Comparison of ENCODE assay signal across 8 mouse cellular contexts in the genomic region with DNA sequence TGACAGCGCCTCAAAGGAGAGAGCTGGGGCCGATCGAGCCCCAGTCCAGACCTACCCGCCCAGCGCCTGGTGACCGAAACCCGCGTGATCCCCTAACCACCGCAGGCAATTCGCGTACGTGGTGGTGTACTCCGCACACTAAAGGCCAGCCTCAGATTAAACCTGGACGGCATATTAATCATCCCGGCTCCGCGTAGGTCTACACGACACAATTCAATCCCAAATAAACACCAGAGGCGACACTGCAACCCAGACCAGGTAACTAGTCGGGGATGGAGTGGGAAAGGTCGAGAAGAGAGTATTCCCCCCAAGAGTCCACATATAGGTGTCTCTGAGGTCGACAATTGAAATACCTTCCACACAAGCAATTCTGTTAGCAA.
DNase-seq lines count a peak whose midpoint lies in the region; ATAC-seq and TF ChIP-seq lines count a peak whose summit lies in the region.

No protein-coding gene starts in this region.

- H3K9me3 ChIP-seq in kidney, embryonic 15.5 days (replicated peaks) = no peaks in the 10 kb centered on the region
- H3K9me3 ChIP-seq in hindbrain, embryonic 13.5 days = no peaks in the 10 kb centered on the region
- H3K9me3 ChIP-seq in midbrain, embryonic 13.5 days = no peaks in the 10 kb centered on the region

- TF ChIP-seq POLR2A in cortical plate, adult 2 months (IDR thresholded peaks at IDR 0.05; ENCODE audit: extremely low read depth, insufficient read depth, low read length) = no peak

- intact Hi-C loops in gastrocnemius, postnatal 14 days (cut with DNase I; ENCODE audit: low total_unique reads) = no loop called here

- no peak for TF ChIP-seq CTCF in cortical plate, adult 2 months (IDR thresholded peaks at IDR 0.05; ENCODE audit: extremely low read depth, insufficient read depth, low read length)

- H3K36me3 ChIP-seq in kidney, embryonic 15.5 days = no peaks in the 10 kb centered on the region
- no peaks in the 10 kb centered on the region for H3K36me3 ChIP-seq in hindbrain, embryonic 13.5 days
- no peaks in the 10 kb centered on the region for H3K36me3 ChIP-seq in midbrain, embryonic 13.5 days

- H3K27ac ChIP-seq in kidney, embryonic 15.5 days = peak overlapping the region; percentile 71
- H3K27ac ChIP-seq in cortical plate, adult 2 months (ENCODE audit: insufficient read depth, low read length) = no peak overlapping the region
- peak overlapping the region; percentile 94 for H3K27ac ChIP-seq in hindbrain, embryonic 13.5 days
- peak overlapping the region; percentile 95 for H3K27ac ChIP-seq in midbrain, embryonic 13.5 days

- WGBS in kidney, embryonic 15.5 days = 1% methylated on average over 22 of the region's 22 CpGs
- WGBS in hindbrain, embryonic 13.5 days = 3% methylated on average over 22 of the region's 22 CpGs
- 4% methylated on average over 22 of the region's 22 CpGs for WGBS in midbrain, embryonic 13.5 days

- peak overlapping the region; percentile 71; the same call in 1 of the 2 replicates for H3K9ac ChIP-seq in kidney, embryonic 15.5 days
- peak overlapping the region; percentile 84 for H3K9ac ChIP-seq in hindbrain, embryonic 13.5 days
- peak overlapping the region; percentile 82 for H3K9ac ChIP-seq in midbrain, embryonic 13.5 days (replicated peaks)

- peak overlapping the region; percentile 78 for H3K4me2 ChIP-seq in kidney, embryonic 15.5 days
- peak overlapping the region; percentile 67 for H3K4me2 ChIP-seq in hindbrain, embryonic 13.5 days
- H3K4me2 ChIP-seq in midbrain, embryonic 13.5 days (replicated peaks) = peak overlapping the region; percentile 68

- ATAC-seq in kidney, embryonic 15.5 days (replicated peaks; ENCODE audit: low FRiP score) = no peak
- ATAC-seq in hindbrain, embryonic 13.5 days (ENCODE audit: low FRiP score) = peak; percentile 0; the same call in 1 of the 2 replicates
- ATAC-seq in midbrain, embryonic 13.5 days = no peak; the same call in 1 of the 2 replicates

- peak overlapping the region; percentile 65 for H3K4me3 ChIP-seq in kidney, embryonic 15.5 days (replicated peaks)
- peak overlapping the region; percentile 58 for H3K4me3 ChIP-seq in cortical plate, adult 2 months (ENCODE audit: insufficient read depth, low read length)
- peak overlapping the region; percentile 63 for H3K4me3 ChIP-seq in hindbrain, embryonic 13.5 days
- peak overlapping the region; percentile 68 for H3K4me3 ChIP-seq in midbrain, embryonic 13.5 days (replicated peaks)

- H3K27me3 ChIP-seq in kidney, embryonic 15.5 days = peaks cover 89% of the 10 kb centered on the region
- H3K27me3 ChIP-seq in hindbrain, embryonic 13.5 days = peaks cover 97% of the 10 kb centered on the region
- H3K27me3 ChIP-seq in midbrain, embryonic 13.5 days = peaks cover 81% of the 10 kb centered on the region

- H3K4me1 ChIP-seq in kidney, embryonic 15.5 days = peaks cover 50% of the 10 kb centered on the region
- H3K4me1 ChIP-seq in cortical plate, adult 2 months (ENCODE audit: control insufficient read depth, insufficient read depth, low read length) = no peaks in the 10 kb centered on the region
- H3K4me1 ChIP-seq in hindbrain, embryonic 13.5 days (replicated peaks) = peaks cover 44% of the 10 kb centered on the region
- peaks cover 46% of the 10 kb centered on the region for H3K4me1 ChIP-seq in midbrain, embryonic 13.5 days (replicated peaks)

- no peak for DNase-seq in kidney, postnatal 36 days
- DNase-seq in cerebellum, postnatal 4 days (ENCODE audit: low spot score in 2 of 2) = no peak
- DNase-seq in thymus, adult 18-20 months = no peak
- no peak for DNase-seq in gastrocnemius, postnatal 14 days
